Mouse (Mus musculus): ENCODE measurements around the gene Phf11c. TPM values are rescaled to one million over a fixed set of nuclear protein-coding genes. Genes with fewer than 3 reads are reported as not detected.

The Phf11c gene
- total and polyA plus RNA-seq, 3 experiments, result 0.92 to 1.2 TPM; not detected in 1

- TF ChIP-seq EP300 (IDR thresholded peaks at IDR 0.05; ENCODE audit: low read depth in 1 of 2, low read length in 2 of 2) (0 out of 4 replicates have a peak, but pooled peaks of 1 of the 2 experiments have one; percentile 18), NELFE (IDR thresholded peaks at IDR 0.05; ENCODE audit: low read depth, low read length) (peak; percentile 92), MYB (IDR thresholded peaks at IDR 0.05; ENCODE audit: low read depth, low read length) (no peak), ZC3H11A (IDR thresholded peaks at IDR 0.05; ENCODE audit: low read depth, low read length) (no peak), USF1 (IDR thresholded peaks at IDR 0.05; ENCODE audit: low read depth, low read length) (no peak)
These were observed 45.6 kb upstream of the Phf11c start, which contains the start of the genes Setdb2 and Cab39l (continued) for GRCm38 (mm10) chr14:59440558-59441471.

DNA sequence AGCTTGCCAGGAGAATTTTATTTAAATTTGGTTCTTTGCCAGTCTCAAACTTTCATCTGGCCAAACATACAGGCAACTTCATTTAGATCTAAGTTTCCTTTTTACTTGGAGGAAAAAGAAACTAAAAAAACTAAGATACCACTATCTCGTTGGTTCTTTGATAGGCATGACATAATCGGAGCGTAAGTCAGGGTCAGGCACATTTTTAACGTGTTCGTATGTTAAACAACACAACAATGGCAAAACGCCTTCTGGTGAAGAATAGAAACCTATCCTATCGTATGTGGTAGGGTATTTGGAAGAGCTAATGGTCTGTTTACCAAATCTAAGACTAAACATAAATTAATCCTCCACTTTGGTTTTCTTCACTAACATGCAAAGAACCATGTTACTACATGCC, 44.9 kb upstream of the Phf11c start:
- Histone ChIP-seq H3K27ac (ENCODE audit: control insufficient read depth, low read depth, low read length) (peak overlapping the region; percentile 79), H3K9me3 (replicated peaks; ENCODE audit: insufficient read depth, low read length) (no peaks in the 10 kb centered on the region), H3K4me3 (ENCODE audit: control insufficient read depth in 1 of 2, insufficient read depth in 1 of 2, low read depth in 2 of 2, low read length in 2 of 2) (peak overlapping the region; percentile 85 to 91), H3K27me3 (ENCODE audit: control insufficient read depth in 1 of 2, insufficient read depth in 2 of 2, low read length in 2 of 2) (no peaks in the 10 kb centered on the region), H3K79me2 (ENCODE audit: control insufficient read depth, insufficient read depth, low read length, poor library complexity) (peaks cover 28% of the 10 kb centered on the region), H3K36me3 (ENCODE audit: control insufficient read depth in 1 of 2, insufficient read depth in 2 of 2, low read length in 2 of 2) (peaks cover 0 to 30% of the 10 kb centered on the region in 2 experiments; a peak in 3 of 4 replicates), H3K9ac (ENCODE audit: control insufficient read depth, low read depth, low read length, poor library complexity, severe bottlenecking) (peak overlapping the region; percentile 90), H3K4me1 (ENCODE audit: control insufficient read depth in 1 of 2, insufficient read depth in 2 of 2, low read length in 2 of 2) (peaks cover 11 to 17% of the 10 kb centered on the region in 2 experiments)
- peak; percentile 66 for DNase-seq (ENCODE audit: low read depth, low spot score)
- TF ChIP-seq POLR2A (IDR thresholded peaks at IDR 0.05; ENCODE audit: control insufficient read depth in 1 of 2, insufficient read depth in 1 of 2, low read depth in 1 of 2, low read length in 2 of 2, poor library complexity in 1 of 2) (no peak), TCF12 (IDR thresholded peaks at IDR 0.05; ENCODE audit: low read depth, low read length) (no peak), CTCF (IDR thresholded peaks at IDR 0.05 in 2 of 3, conservative IDR thresholded peaks at IDR 0.05 in 1 of 3; ENCODE audit: control insufficient read depth in 1 of 3, insufficient read depth in 1 of 3, low read depth in 2 of 3, low read length in 3 of 3, poor library complexity in 1 of 3, severe bottlenecking in 1 of 3) (no peak), ETS1 (IDR thresholded peaks at IDR 0.05; ENCODE audit: low read depth, low read length) (peak; percentile 67), MEF2A (IDR thresholded peaks at IDR 0.05; ENCODE audit: extremely low read depth, insufficient replicate concordance, low read depth, low read length, poor library complexity, severe bottlenecking) (no peak), GATA1 (IDR thresholded peaks at IDR 0.05; ENCODE audit: low read depth, low read length) (peak; percentile 27; the same call in 1 of the 2 replicates), ELF1 (IDR thresholded peaks at IDR 0.05; ENCODE audit: low read depth, low read length) (no peak), ZNF384 (IDR thresholded peaks at IDR 0.05; ENCODE audit: low read depth, low read length) (peak; percentile 24; the same call in 1 of the 2 replicates), MXI1 (IDR thresholded peaks at IDR 0.05; ENCODE audit: low read depth, low read length) (peak; percentile 87), MAZ (IDR thresholded peaks at IDR 0.05; ENCODE audit: low read depth, low read length) (no peak), SIN3A (IDR thresholded peaks at IDR 0.05; ENCODE audit: low read length) (peak; percentile 61), HCFC1 (IDR thresholded peaks at IDR 0.05; ENCODE audit: low read depth, low read length) (peak; percentile 44; the same call in 1 of the 2 replicates)
